Mouse (Mus musculus) brain, embryonic 14.5 days (tissue): ENCODE measurements at regions not wholly inside any gene's neighbourhood (a gene's known extent, or its start where the extent isn't known, plus 50 kb on each side); places are given as distances from the start of the nearest gene placed in this dataset.

ENCODE experiments used
- CTCF ChIP-seq: fragments of 200-500 bp; IDR thresholded peaks from 2 replicates; pipeline ENCODE4 v1.5.1; 2012; ENCODE audit warnings: inconsistent platforms, mild to moderate bottlenecking, moderate library complexity, borderline replicate concordance; ENCODE audit not compliant: insufficient read depth, insufficient read length; ENCODE audit errors: extremely low read depth
- POLR2A ChIP-seq: fragments of 200-500 bp; IDR thresholded peaks from 2 replicates; pipeline ENCODE4 v1.6.1; 2012; ENCODE audit warnings: mild to moderate bottlenecking, inconsistent platforms, borderline replicate concordance; ENCODE audit not compliant: poor library complexity, insufficient read depth, insufficient read length, severe bottlenecking; ENCODE audit errors: extremely low read depth

DNA sequence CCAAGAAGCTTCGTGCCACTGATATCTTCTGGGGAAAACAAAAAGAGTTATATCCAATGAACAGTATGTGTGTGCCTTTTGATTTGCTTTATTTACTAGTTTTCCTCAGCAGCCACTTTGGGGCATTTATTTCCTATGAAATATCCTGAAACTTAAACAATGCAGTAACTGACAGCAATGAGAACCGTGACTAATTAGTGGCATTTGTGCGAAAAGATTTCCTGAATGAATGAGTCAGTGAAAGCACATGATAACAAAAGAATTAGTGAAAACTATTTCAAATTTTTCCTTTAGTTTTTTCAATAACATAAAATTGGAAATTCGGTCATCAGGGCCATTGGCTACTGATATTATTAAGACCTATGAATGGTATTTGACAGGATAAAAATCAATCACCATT is 412.9 kb upstream of the Lrrc4c start:
- no peak for TF ChIP-seq CTCF
- TF ChIP-seq POLR2A, result no peak
